In the genomic region with DNA sequence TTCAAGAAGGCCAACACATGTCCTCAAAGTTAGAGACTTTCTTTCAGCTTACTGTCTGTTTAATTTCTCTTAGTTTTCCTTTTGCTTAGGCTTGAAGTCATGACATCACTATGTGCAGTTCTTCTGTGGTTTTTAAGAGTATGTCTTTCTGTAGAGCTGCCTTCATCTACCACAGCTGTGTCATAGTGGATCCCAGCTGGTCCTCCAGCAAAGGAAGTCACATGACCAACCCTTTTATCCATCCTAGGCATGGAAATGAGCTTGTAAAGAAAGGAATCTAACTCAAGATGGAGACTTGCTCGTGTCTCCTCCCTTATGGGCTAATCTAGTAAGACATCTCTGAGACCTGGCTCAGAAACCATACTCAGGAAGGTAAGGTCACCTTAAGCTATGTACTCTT, we compare ENCODE assay signal across 13 mouse cellular contexts.
"Had no signal": no experiment of that assay in that cellular context is flagged by ENCODE, and none has a peak within 500 bp of the region (broad histone marks: within the 10 kb centered on the region; RNA-seq: fewer than 3 reads in every experiment).

No protein-coding gene starts in this region.

- ATAC-seq: intestine, embryonic 16.5 days; liver, embryonic 12.5 days; midbrain, embryonic 16.5 days had no signal

- H3K4me2 ChIP-seq: limb, embryonic 15.5 days; liver, embryonic 12.5 days; midbrain, embryonic 12.5 days; stomach, embryonic 15.5 days had no signal

- H3K9ac ChIP-seq: limb, embryonic 15.5 days; liver, embryonic 12.5 days; midbrain, embryonic 12.5 days; stomach, embryonic 15.5 days had no signal

- H3K27me3 ChIP-seq: limb, embryonic 15.5 days; liver, embryonic 12.5 days; midbrain, embryonic 12.5 days; stomach, embryonic 15.5 days had no signal

- H3K27ac ChIP-seq: limb, embryonic 15.5 days; liver, embryonic 12.5 days; midbrain, embryonic 12.5 days; stomach, embryonic 15.5 days had no signal

- H3K9me3 ChIP-seq: limb, embryonic 15.5 days; liver, embryonic 12.5 days; midbrain, embryonic 12.5 days; stomach, embryonic 15.5 days had no signal

- DNase-seq: kidney, adult 8-10 months; kidney, postnatal 25 days; layer of hippocampus, adult 9-11 months; layer of hippocampus, postnatal 36 days; right cerebral cortex, postnatal 14 days; thymus, adult 2 months; thymus, postnatal 25 days had no signal

- H3K4me3 ChIP-seq: limb, embryonic 15.5 days; liver, embryonic 12.5 days; midbrain, embryonic 12.5 days; stomach, embryonic 15.5 days had no signal

- H3K4me1 ChIP-seq: limb, embryonic 15.5 days; liver, embryonic 12.5 days; stomach, embryonic 15.5 days had no signal

- H3K36me3 ChIP-seq: limb, embryonic 15.5 days; liver, embryonic 12.5 days; midbrain, embryonic 12.5 days; stomach, embryonic 15.5 days had no signal
